In genomic region chr7:122672981-122673380, GRCm38 (mm10) we compare ENCODE assay signal across 16 mouse cellular contexts. TPM values are rescaled to one million over a fixed set of nuclear protein-coding genes. Genes with fewer than 3 reads are reported as not detected.
DNase-seq lines count a peak whose midpoint lies in the region; ATAC-seq lines count a peak whose summit lies in the region.
"Had no signal": no experiment of that assay in that cellular context is flagged by ENCODE, and none has a peak within 500 bp of the region (broad histone marks: within the 10 kb centered on the region; RNA-seq: fewer than 3 reads in every experiment).

No protein-coding gene starts in this region.

- 60% methylated on average over 5 of the region's 5 CpGs for WGBS in hindbrain, embryonic 14.5 days
- 56% methylated on average over 5 of the region's 5 CpGs for WGBS in hindbrain, embryonic 12.5 days

- H3K4me3 ChIP-seq in hindbrain, embryonic 14.5 days (replicated peaks; ENCODE audit: low read length): peak overlapping the region; percentile 40
- no peak overlapping the region for H3K4me3 ChIP-seq in hindbrain, embryonic 12.5 days
- H3K4me3 ChIP-seq: embryonic facial prominence, embryonic 13.5 days; liver, embryonic 15.5 days had no signal

- intact Hi-C loops in left cerebral cortex, postnatal 36 days (cut with DNase I): loop anchor here (5.0 kb wide), 3 partner anchors 91 to 234 kb away; no protein-coding TSS in a partner anchor

- peak overlapping the region; percentile 78 for H3K4me2 ChIP-seq in hindbrain, embryonic 14.5 days (replicated peaks)
- H3K4me2 ChIP-seq in hindbrain, embryonic 12.5 days (replicated peaks): no peak overlapping the region
- H3K4me2 ChIP-seq: embryonic facial prominence, embryonic 13.5 days; heart, embryonic 11.5 days; liver, embryonic 15.5 days had no signal

- H3K4me1 ChIP-seq in hindbrain, embryonic 14.5 days (replicated peaks; ENCODE audit: control insufficient read depth, insufficient read depth, low read length): no peaks in the 10 kb centered on the region; the same call in 1 of the 2 replicates
- peaks cover 6% of the 10 kb centered on the region; the same call in 1 of the 2 replicates for H3K4me1 ChIP-seq in hindbrain, embryonic 12.5 days
- H3K4me1 ChIP-seq: embryonic facial prominence, embryonic 13.5 days; liver, embryonic 15.5 days had no signal

- no peak for ATAC-seq in hindbrain, embryonic 14.5 days (ENCODE audit: low FRiP score)
- no peak for ATAC-seq in hindbrain, embryonic 12.5 days (ENCODE audit: low FRiP score)
- ATAC-seq in cerebellum, adult (ENCODE audit: insufficient number of reproducible peaks, low FRiP score, low TSS enrichment): no peak
- ATAC-seq: CD4-positive, CD25-positive, alpha-beta regulatory T cell, adult 4 months had no signal

- no peaks in the 10 kb centered on the region for H3K9me3 ChIP-seq in hindbrain, embryonic 14.5 days (ENCODE audit: control insufficient read depth, low read length)
- no peaks in the 10 kb centered on the region for H3K9me3 ChIP-seq in hindbrain, embryonic 12.5 days (replicated peaks)
- H3K9me3 ChIP-seq: embryonic facial prominence, embryonic 13.5 days; liver, embryonic 15.5 days had no signal

- peaks cover 5% of the 10 kb centered on the region; the same call in 1 of the 2 replicates for H3K27me3 ChIP-seq in hindbrain, embryonic 14.5 days (ENCODE audit: control insufficient read depth, insufficient read depth, low read length)
- peaks cover 25% of the 10 kb centered on the region for H3K27me3 ChIP-seq in hindbrain, embryonic 12.5 days
- H3K27me3 ChIP-seq: liver, embryonic 15.5 days had no signal

- H3K27ac ChIP-seq in hindbrain, embryonic 14.5 days: no peak overlapping the region
- no peak overlapping the region for H3K27ac ChIP-seq in hindbrain, embryonic 12.5 days
- H3K27ac ChIP-seq: embryonic facial prominence, embryonic 13.5 days; liver, embryonic 15.5 days; macrophage had no signal

- H3K36me3 ChIP-seq in hindbrain, embryonic 14.5 days (replicated peaks; ENCODE audit: control insufficient read depth, insufficient read depth): no peaks in the 10 kb centered on the region
- no peaks in the 10 kb centered on the region for H3K36me3 ChIP-seq in hindbrain, embryonic 12.5 days
- H3K36me3 ChIP-seq: embryonic facial prominence, embryonic 13.5 days; liver, embryonic 15.5 days had no signal

- H3K9ac ChIP-seq in hindbrain, embryonic 14.5 days: no peak overlapping the region
- no peak overlapping the region for H3K9ac ChIP-seq in hindbrain, embryonic 12.5 days
- H3K9ac ChIP-seq: embryonic facial prominence, embryonic 13.5 days; liver, embryonic 15.5 days had no signal

- no peak for DNase-seq in hindbrain, embryonic 14.5 days (ENCODE audit: low spot score)
- DNase-seq in right cerebral cortex, adult 18-20 months: peak; percentile 57
- no peak for DNase-seq in right cerebral cortex, postnatal 4 days
- peak; percentile 38 to 60 for DNase-seq in left cerebral cortex, postnatal 36 days (ENCODE audit: low spot score in 2 of 2)
- DNase-seq in telencephalon, adult 2 months (ENCODE audit: low read depth, low spot score): peak; percentile 72
- no peak for DNase-seq in spleen, postnatal 4 days (ENCODE audit: low spot score in 2 of 2)
- DNase-seq: adrenal gland, postnatal 14 days; cerebellum, adult 2 months; spleen, adult 18-20 months had no signal

RNA-seq across cellular contexts. Expression of gene Cacng3, which starts 2.7 kb away (rescaled TPM):
- polyA plus RNA-seq in hindbrain, embryonic 14.5 days (2014; fragmentation: Nextera tagmentation; extraction: Ambion mirVana): 22.1 and 26.6 TPM in 2 replicates
- polyA plus RNA-seq in hindbrain, embryonic 12.5 days (2016; fragmentation: Nextera tagmentation; extraction: Ambion mirVana): 2.6 and 4.4 TPM in 2 replicates
- 100 to 1,000 TPM; 145 to 147 TPM for total RNA-seq in left cerebral cortex, postnatal 36 days (2021)
- polyA plus RNA-seq: CD4-positive, CD25-positive, alpha-beta regulatory T cell, adult 4 months; embryonic facial prominence, embryonic 13.5 days; macrophage had no signal

Comparison
In these comparisons a context has a peak if more than half of its experiments do, and no peak if none do; other contexts are left out.
1. DNase-seq: peak in right cerebral cortex, adult 18-20 months (single experiment), left cerebral cortex, postnatal 36 days (2 of 2) and telencephalon, adult 2 months (single experiment); none in hindbrain, embryonic 14.5 days (single experiment), right cerebral cortex, postnatal 4 days (single experiment) and spleen, postnatal 4 days (0 of 2).